Mouse (Mus musculus) splenic B cell, adult 2 months (primary cell): ENCODE data around the gene Gipc2.

Experiments
- DNase-seq: peaks from one replicate; pipeline ENCODE4 v3.0.0-alpha.2; 2011; ENCODE audit warnings: low read depth, low spot score
- H3K27me3 ChIP-seq: 2 replicates; pipeline ENCODE4 v1.6.1; 2012; ENCODE audit warnings: mild to moderate bottlenecking, low read length, moderate library complexity, mixed read lengths; ENCODE audit not compliant: control insufficient read depth, poor library complexity, insufficient read depth, severe bottlenecking
- H3K36me3 ChIP-seq: 2 replicates; pipeline ENCODE4 v1.6.1; 2012; ENCODE audit warnings: mild to moderate bottlenecking, low read length, moderate library complexity, mixed read lengths; ENCODE audit not compliant: control insufficient read depth, poor library complexity, insufficient read depth, severe bottlenecking

The Gipc2 gene

GRCm38 (mm10) chr3:152166099-152166423 lies at the start of gene Gipc2:
Gene Gipc2, minus strand, starts transcription at chr3:152166230.
- Histone ChIP-seq H3K27me3 (peaks cover 2% of the 10 kb centered on the region; the same call in 1 of the 2 replicates), H3K36me3 (no peaks in the 10 kb centered on the region)
- no peak for DNase-seq

- Histone ChIP-seq H3K27me3 (no peaks in the 10 kb centered on the region), H3K36me3 (peaks cover 10% of the 10 kb centered on the region)
- peak; percentile 29 for DNase-seq
Observed at GRCm38 (mm10) chr3:152213416-152213815, 47.4 kb upstream of the Gipc2 start.

- DNase-seq = no peak
- no peaks in the 10 kb centered on the region for H3K27me3 ChIP-seq
- peaks cover 7% of the 10 kb centered on the region; the same call in 1 of the 2 replicates for H3K36me3 ChIP-seq
Observed at GRCm38 (mm10) chr3:152211731-152212279, 45.8 kb upstream of the Gipc2 start.

- H3K36me3 ChIP-seq = 0 out of 2 replicates have a peak, but pooled peaks cover under 1% of the 10 kb centered on the region
- peak; percentile 83 for DNase-seq
- H3K27me3 ChIP-seq = no peaks in the 10 kb centered on the region
Observed at GRCm38 (mm10) chr3:152210728-152211391, 44.8 kb upstream of the Gipc2 start.

GRCm38 (mm10) chr3:152209967-152210634 lies 44.1 kb upstream of the Gipc2 start, which contains the start of the genes Dnajb4 and Fubp1:
Gene Dnajb4, minus strand, starts transcription at chr3:152210302.
Gene Fubp1, plus strand, starts transcription at chr3:152210422.
- no peaks in the 10 kb centered on the region for H3K36me3 ChIP-seq
- DNase-seq = peak; percentile 100
- no peaks in the 10 kb centered on the region for H3K27me3 ChIP-seq

GRCm38 (mm10) chr3:152209177-152209966 lies 43.3 kb upstream of the Gipc2 start:
- Histone ChIP-seq H3K36me3 (no peaks in the 10 kb centered on the region), H3K27me3 (no peaks in the 10 kb centered on the region)
- peak; percentile 82 for DNase-seq

GRCm38 (mm10) chr3:152208096-152208885 lies 42.3 kb upstream of the Gipc2 start:
- DNase-seq = no peak
- Histone ChIP-seq H3K27me3 (no peaks in the 10 kb centered on the region), H3K36me3 (no peaks in the 10 kb centered on the region)

- Histone ChIP-seq H3K36me3 (no peaks in the 10 kb centered on the region), H3K27me3 (no peaks in the 10 kb centered on the region)
- no peak for DNase-seq
Observed at GRCm38 (mm10) chr3:152207156-152207555, 41.1 kb upstream of the Gipc2 start.

GRCm38 (mm10) chr3:152204577-152204976 lies 38.5 kb upstream of the Gipc2 start:
- DNase-seq = no peak
- no peaks in the 10 kb centered on the region for H3K36me3 ChIP-seq

GRCm38 (mm10) chr3:152203996-152204395 lies 38.0 kb upstream of the Gipc2 start:
- H3K36me3 ChIP-seq = no peaks in the 10 kb centered on the region
- H3K27me3 ChIP-seq = no peaks in the 10 kb centered on the region
- DNase-seq = no peak

More at GRCm38 (mm10) chr3:152204577-152204976, 38.5 kb upstream of the Gipc2 start:
- no peaks in the 10 kb centered on the region for H3K27me3 ChIP-seq

- no peaks in the 10 kb centered on the region for H3K27me3 ChIP-seq
- DNase-seq = no peak
- no peaks in the 10 kb centered on the region for H3K36me3 ChIP-seq
Observed at GRCm38 (mm10) chr3:152203411-152203810, 37.4 kb upstream of the Gipc2 start.

- Histone ChIP-seq H3K27me3 (no peaks in the 10 kb centered on the region), H3K36me3 (no peaks in the 10 kb centered on the region)
- DNase-seq = no peak
Observed at GRCm38 (mm10) chr3:152202942-152203341, 36.9 kb upstream of the Gipc2 start.

- no peak for DNase-seq
- no peaks in the 10 kb centered on the region for H3K27me3 ChIP-seq
- H3K36me3 ChIP-seq = no peaks in the 10 kb centered on the region
Observed at GRCm38 (mm10) chr3:152201651-152202050, 35.6 kb upstream of the Gipc2 start.

- DNase-seq = no peak
- no peaks in the 10 kb centered on the region for H3K36me3 ChIP-seq
- H3K27me3 ChIP-seq = no peaks in the 10 kb centered on the region
Observed at GRCm38 (mm10) chr3:152201181-152201580, 35.2 kb upstream of the Gipc2 start.
